Mouse (Mus musculus) left cerebral cortex, postnatal 4 days (tissue): ENCODE measurements around the gene Selenoh. TPM values are rescaled to one million over a fixed set of nuclear protein-coding genes. Genes with fewer than 3 reads are reported as not detected.
A peak's percentile ranks its signal among the peaks of the same experiment; 100 is the strongest.

Source experiments
- DNase-seq: peaks from one replicate; pipeline ENCODE4 v3.0.0-alpha.2; 2022
- intact Hi-C: fragments of 180-260 bp; cut with DNase I; formaldehyde crosslinking; loops from one replicate; pipeline ENCODE4 v1.15.1; 2025
- total RNA-seq, 2 experiments: library from RNA; stranded (reverse); gene quantifications; 2 replicates each; pipeline ENCODE4 v1.2.3; 2021

The Selenoh gene
- 100 to 1,000 TPM in 1 of 2 experiments, 10 to 100 TPM in 1; 96.5 to 104 TPM for total RNA-seq

DNA sequence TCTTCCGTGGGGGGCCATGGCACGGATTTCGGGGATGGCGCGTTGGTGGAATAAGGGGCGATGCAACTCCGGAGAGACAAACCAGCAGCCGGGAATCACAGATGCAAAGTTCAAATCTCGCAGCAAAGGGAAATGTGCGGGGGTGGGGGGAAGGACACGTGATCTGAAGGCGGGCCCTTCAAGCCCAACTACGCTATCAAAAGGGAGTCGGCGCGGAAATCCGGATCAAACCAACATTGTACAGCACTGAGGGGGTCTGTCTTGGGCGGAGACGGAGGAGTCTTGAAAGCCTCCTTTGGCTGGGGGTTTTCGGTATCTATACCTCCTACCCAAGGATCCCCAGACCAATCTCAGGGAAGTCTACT lies at the start of gene Selenoh:
Gene Selenoh, minus strand, starts transcription at position 202 of the 365 bp plus-strand sequence.
- peak; percentile 93 for DNase-seq
- intact Hi-C loops = no loop called here

DNA sequence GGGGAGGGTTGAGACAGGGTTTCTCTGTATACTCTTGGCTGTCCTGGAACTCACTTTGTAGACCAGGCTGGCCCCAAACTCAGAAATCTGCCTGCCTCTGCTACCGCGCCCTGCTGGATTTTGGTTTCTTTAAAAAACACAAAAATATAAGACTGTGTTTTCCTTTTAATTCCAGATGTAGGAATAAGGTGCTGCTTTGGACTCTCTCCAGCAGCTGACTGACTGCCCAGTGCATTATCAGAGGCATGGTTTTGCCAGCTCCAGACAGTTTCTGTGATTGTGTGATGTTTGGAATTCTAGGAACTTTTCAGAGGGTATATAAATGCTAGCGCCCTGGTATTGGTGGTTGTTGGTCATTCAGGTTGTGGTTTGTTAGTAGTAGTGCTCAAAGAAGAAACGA lies 46.8 kb upstream of the Selenoh start:
- intact Hi-C loops = no loop called here

DNA sequence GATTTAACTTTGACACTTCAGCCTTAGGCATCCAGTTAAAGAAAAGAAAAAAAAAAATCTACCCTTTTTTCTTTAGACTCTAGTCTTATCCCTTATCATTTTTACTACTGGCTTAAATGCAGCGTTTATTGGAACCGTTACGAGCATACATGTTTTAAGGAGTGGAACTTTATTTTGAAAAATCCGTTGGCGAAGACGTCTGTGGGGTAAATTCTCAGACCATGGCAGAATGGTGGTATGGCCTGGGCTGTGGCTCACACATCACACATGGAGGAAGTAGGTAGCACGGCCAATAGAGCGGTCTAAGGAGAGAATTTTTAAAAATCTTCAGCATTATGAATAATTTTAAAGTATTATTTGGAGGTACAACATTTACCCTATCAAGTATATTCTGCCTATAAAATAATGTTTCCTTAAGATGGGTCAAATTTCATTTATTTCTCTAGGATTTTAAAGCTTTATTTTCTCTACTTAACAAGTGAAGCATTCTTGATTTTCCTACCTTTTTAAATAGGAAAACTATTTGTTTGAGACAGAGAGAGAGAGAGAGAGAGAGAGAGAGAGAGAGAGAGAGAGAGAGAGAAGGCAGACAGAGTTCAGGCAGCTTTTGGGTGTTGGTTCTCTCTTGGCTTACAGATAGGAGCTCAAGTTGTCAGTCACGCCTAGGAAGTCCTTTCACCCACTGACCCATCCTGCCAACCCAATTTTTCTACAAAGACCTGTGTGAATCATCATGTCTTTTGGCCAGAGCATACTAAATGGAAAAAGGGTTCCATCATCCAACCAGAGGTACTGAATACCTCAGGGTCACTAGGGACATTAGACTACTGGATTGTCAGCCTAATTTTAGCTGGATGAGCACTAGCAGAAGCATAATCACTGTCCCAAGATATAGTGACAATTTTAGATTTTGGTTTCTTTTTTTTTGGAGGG lies 46.1 kb upstream of the Selenoh start:
- intact Hi-C loops = no loop called here
- no peak for DNase-seq

More for the DNA sequence above, 46.8 kb upstream of the Selenoh start:
- no peak for DNase-seq

DNA sequence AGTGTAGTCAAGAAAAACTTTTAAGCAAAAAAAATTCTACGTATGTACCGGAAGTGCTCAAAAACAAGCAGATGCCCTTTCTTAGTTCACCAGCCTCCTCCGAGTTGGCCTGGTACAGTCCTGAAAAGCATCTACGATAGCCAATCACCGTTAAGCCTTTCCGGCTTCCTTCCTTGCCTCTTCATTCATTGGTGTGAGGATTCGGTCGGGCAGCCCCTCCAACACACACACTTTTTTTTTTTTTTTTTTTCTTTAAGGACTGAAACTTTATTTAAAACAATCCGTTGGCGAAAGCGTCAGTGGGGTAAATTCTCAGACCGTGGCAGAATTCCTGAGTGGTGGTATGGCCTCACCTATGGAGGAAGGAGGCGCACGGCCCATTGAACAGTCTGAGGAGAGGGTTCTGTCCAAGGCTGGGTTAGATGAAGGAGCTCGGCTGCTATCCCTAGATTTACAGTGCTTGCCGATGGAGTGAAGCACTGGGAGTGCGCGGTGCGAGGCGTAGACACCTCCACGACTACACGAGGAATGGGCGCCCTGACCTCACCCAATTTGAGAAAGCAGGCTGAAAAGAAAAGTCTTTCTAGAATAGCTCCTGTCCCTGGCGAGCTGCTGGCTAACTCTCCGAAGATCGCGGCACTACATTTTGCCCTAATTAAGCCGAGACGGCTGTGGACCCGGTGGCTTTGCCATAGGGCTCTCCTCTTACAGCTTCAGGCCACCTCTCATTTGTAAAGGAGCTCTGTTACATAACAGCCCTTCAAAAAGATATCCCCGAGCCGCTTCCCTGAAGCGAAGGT lies 45.2 kb upstream of the Selenoh start:
- peak; percentile 80 for DNase-seq
- intact Hi-C loops = no loop called here

DNA sequence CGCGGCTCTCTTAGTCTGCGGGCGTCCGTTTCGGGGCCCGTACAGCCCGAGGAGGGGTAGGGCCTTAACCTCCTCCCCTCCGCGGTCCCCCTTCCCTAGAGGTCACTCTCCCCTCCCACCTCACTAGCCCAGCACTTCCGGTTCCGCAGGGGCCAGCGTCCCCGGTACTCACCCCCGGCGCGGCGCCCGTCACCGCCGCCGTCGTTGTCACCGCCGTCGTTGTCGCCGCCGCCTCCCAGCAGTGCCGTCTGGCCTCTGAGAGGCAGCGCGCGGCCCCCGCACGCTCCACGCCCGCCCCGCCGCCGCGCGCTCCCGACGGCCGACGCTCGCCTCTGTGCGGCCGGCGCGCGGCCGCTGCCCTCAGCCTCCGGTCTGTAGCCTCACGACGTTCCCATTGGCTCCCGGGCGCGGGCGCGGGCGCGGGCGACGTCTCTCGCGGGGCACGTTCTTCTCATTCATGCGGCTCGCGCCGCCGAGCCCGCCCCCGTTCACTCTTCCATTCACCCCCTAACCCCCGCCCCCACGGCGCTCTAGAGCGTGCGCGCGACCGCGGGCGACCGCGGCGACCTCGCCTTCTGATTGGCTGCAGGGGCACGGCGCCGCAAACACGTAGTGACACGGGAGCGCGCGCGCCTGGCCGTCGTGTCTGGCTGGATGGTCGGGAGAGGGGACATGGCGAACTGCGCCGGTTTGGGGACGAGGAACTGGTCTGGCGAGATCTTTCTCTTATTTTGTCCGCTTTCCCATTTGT lies 44.4 kb upstream of the Selenoh start, which contains the start of gene Zdhhc5:
Gene Zdhhc5, minus strand, starts transcription at position 370 of the 751 bp plus-strand sequence.
- DNase-seq = peak; percentile 100
- intact Hi-C loops = no loop called here

DNA sequence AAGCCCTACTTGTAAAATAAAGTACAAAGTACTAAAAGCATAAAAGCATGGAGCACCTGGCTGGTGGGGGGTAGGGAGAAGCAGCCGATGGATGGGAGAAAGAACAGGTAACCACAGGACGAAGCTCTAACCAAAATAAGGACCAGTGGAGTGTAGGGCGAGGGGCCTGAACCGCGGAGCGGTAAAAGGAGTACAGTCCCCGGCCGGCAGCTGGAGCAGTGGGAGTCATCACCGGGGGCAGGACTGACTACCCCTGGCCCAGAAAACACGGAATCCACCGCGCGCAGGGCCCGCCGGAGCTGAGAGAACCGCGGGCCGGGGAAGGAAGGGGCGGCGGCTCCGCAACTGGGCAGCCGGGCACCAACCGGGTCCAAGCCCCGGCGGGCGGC lies 43.8 kb upstream of the Selenoh start:
- intact Hi-C loops = no loop called here
- DNase-seq = no peak

DNA sequence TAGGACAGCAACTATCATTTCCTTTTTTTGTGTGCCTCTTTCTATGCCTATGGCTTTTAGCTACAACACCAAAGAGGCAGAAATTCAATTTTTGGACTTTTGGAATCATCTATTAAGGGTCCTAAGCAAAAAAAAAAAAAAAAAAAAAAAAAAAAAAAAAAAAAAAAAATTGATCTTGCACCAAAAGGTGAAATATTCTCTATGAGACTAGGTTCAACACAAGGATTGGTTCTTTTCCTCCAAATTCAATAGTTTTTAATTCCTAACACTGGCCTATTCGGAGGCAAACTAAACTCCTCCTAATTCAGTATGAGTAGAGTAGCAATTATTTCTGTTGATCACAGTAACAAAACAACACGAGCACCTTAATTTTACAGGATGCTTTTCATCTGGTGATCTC lies 41.3 kb upstream of the Selenoh start:
- no peak for DNase-seq
- intact Hi-C loops = no loop called here

DNA sequence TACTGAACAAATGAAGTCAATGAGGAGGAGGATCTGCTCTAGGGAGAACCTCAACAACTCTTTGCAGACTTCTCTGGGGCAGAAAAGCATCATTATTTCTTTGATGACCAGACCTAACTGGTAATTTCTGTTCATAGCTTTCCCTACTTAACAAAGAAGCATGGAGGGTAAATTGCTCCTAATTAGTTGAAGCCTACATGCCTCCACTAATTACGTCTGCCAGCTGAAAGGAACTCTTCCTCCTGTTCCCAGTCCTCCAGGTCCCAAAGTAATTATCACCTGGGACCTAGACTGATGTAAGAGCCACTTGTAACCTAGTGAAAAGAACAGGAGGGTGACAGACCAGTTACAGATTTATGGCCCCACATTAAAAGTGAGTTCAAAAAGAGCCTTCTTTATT lies 37.0 kb upstream of the Selenoh start:
- intact Hi-C loops = no loop called here
- DNase-seq = no peak

DNA sequence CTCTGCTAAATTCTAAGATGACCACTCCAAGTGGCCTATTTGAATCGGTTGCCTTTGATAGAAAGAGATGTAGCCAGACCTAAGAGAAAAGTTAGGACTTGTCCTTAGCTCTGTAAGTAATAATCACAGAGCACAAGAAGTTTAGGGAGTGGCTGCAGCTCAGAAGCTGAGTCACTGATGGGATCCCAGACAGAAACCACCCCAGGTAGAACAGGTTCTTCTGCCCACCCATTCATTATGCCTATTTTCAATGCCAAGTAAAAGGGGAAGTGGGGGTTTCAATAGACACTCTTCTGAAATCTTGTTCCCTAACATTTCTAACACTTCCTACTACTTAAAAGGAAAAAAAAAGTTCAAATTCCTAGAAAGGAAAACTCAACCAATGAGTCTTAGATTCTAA lies 34.7 kb upstream of the Selenoh start:
- intact Hi-C loops = no loop called here
- no peak for DNase-seq

DNA sequence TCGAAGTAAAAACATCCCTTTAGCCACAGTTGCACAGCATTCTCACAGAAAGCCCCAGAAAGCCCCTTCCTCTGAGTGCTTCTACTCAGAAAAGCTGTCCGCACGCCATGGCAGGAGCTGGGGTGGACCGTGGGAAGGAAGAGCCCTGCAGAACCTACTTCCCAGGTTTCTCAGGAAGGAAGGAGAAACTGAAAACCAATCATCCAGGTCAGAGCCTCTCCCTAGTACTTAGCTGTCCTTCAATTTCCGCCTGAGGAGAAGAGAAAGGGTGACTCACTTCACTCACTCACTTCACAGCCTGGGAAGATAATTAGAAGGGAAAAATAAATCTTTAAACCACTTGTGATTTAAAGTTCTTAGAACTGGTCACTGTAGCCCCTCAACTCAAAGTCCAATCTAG lies 33.8 kb upstream of the Selenoh start:
- DNase-seq = no peak
- intact Hi-C loops = no loop called here

DNA sequence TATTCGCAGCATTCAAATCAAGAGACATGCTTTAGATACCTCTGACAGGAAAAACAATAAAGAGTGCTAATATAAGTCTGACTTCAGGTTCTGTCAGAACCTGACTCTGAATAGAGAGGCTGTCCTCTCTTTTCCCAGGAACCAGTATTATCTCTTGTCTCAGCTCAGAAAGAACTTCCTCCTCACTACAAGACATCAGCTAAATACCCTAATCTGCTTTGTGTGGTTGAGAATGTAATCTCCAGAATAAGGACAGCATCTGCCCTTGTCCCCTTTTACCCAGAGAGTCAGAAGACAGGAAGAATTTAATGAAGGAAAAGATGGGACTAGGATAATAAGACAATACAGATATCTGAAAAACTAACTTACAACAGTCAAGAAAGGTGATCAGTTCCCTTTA lies 32.9 kb upstream of the Selenoh start:
- intact Hi-C loops = no loop called here
- no peak for DNase-seq

DNA sequence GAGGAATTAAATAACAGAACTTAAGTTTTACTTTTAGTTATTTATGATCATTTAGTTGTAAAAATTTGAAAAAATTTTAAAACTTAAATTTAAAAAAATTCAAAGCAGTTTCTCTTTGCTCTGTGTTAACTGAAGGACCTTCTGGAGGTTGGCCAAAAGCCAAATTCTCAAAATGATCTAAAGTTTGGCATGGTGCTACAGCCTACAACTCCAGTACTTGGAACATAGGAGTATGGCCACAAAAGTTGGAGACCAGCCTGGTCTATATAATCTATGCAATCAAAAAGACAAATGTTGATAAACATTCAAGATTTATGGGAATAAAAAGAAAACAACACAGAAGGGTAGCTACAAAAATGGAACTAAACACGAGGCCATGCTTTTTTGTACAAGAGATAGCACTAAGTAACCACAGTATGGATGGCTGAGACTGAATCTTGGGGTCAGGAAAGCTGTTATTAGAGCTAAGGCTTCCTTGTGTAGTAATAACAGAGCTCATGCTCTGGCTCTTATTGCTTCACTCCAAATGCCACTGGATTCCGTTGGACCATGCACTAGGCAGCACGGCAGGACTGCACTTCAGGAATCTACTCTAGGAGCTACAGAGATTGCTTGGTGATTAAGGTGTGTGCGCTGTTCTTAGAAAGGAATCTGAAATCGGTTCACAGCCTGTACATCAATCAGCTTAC lies 24.6 kb upstream of the Selenoh start:
- intact Hi-C loops = loop anchor here (10.0 kb wide), 1 partner anchor 90 kb away; no protein-coding TSS in a partner anchor

DNA sequence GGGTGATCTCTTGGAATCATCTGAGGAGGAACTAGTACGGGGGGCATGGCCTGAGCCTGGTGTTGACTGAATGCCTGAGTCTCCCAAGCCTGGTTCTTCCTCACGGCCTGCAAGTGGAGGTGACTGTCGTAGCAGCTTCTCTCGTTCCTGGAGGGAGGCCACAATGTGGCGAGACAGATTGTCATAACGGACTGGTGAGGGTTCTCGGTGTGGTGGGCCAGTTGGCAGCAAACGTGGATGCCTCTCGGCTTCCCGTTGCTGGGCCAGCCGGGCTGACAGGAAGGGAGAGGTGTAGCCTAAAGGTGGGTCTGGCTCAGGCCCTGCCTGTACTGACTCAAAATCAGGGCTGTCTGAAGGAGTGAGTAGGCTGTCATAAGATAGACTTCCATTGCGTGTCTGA lies 19.5 kb upstream of the Selenoh start:
- DNase-seq = no peak
- intact Hi-C loops = loop anchor here (10.0 kb wide), 1 partner anchor 85 kb away; no protein-coding TSS in a partner anchor

More for the DNA sequence above, 24.6 kb upstream of the Selenoh start:
- DNase-seq = no peak

DNA sequence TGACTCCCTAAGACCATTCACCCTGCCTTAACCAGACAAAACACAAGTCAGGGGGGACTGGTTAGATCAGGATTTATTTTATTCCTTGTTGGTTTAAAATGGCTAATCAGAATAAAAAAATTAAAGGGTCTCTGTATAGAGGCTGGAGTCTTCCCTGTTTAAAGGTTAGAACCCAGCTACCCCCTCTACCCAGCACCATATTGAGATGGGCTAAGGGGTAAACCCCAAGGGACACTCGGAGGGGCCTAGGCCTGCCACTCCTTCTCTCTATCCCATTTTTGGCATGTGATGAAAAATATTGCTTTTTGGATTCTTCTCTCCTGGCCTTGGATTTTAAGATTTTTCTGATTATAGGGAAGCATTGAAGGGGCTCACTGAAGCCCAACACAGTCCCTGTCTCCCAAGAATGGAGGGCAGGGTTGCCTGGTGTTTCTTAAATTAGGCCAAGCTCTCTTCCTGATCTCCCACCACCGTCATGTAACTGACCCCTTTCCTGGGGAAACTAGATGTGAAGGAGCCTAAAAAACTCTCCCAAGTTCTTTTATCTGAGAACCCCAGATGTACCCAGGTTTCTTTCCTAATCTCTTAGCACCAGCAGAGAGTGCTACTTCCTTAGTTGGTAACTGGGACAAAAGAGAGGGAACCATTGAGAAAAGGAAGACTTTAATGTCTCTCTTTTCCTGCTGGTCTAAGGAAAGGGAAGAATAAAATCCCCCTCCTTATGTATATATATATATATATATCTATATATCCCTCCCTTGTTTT lies 17.7 kb upstream of the Selenoh start:
- intact Hi-C loops = no loop called here
- no peak for DNase-seq

DNA sequence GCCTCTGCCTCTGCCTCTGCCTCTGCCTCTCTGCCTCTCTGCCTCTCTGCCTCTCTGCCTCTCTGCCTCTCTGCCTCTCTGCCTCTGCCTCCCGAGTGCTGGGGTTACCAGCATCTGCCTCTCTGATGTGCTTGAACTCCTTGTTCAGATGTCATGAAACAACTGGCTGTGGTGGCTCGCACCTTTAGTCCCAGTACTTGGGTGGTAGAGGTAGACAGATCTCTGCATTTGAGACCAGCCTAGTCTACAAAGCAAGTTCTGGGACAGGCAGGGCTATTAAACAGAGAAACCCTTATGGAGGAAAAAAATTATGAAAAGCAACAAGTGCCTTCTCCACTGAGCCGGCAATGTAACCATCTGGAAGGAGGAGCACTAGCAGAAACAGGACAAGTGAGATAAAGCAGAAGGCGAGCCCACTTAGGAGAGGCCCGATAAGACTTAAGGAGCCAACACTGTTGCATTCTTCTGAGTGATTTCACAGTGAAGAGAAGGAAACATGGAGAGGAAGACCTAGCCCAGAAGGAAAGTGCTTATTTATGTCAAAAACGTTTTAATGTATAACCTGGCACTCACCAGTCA lies 12.1 kb upstream of the Selenoh start:
- no peak for DNase-seq
- intact Hi-C loops = no loop called here

DNA sequence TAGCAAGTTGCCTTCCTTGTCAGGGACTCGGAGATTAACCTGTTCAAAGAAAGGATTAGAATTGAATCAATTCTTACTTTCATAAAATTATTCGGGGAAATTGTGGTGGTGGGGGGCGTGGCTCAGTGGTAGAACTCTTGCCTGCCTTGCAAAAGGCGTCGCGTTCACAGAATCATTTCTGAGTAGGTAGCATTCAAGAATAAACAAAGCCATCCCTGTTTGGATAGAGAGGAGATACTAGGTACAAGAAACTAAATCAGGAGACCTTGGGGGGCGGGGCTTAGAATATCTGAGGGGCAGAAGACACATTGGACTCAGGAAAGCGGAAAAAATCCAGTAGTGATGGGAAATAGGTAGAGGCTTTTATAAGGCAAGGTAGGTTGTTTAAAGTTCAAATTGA lies 8.4 kb upstream of the Selenoh start, which contains the start of gene Tmx2:
Gene Tmx2, minus strand, starts transcription at position 125 of the 400 bp plus-strand sequence.
- DNase-seq = no peak
- intact Hi-C loops = no loop called here

DNA sequence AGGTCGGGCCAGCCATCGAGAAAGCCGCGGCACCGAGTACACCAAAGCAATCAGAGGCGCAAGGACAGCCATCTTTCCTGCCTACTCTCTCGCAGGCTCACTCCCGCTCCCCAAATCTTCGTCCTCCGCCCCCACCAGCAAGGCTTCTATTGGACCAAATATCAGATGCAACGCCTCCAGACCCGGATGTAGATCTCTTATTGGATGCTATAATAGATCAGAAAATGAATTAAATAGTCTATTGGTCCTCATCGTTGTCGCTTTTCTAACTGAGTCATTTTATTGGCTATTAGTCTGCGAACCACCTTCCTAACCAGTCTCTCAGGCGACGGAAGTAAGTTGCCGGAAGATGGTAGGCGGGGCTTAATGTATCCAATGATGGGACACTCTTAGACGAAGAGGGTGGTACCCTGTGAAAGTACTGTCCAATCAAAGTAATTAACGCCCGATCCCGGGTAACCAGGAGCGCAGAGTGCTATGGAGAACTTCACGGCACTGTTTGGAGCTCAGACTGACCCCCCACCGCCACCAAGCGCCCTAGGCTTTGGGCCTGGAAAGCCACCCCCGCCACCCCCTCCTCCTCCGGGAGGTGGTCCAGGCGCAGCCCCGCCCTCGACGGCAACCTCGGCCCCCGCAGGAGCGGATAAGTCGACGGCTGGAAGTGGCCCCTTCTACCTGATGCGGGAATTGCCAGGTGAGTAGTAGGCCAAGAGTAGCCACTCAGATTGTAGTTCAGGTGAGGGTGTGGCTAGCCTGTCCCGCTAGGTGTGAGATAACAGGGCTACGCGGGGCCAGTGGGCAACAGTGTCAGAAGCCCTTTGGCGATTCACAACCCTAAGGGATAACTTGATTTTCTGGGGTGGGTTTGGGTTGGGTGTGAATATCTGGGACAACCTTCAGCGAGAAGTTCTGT lies 7.7 kb upstream of the Selenoh start, which contains the start of the genes Gm28635 and Med19:
Gene Gm28635, minus strand, starts transcription at position 74 of the 913 bp plus-strand sequence.
Gene Med19, plus strand, starts transcription at position 435 of the 913 bp plus-strand sequence.
- intact Hi-C loops = no loop called here
- DNase-seq = peak; percentile 90
